Mouse (Mus musculus) lung, adult 2 months (tissue): Measurements from ENCODE around the gene Snx25. TPM values are rescaled to one million over a fixed set of nuclear protein-coding genes. Genes with fewer than 3 reads are reported as not detected.
"Not testable (repeated sequence)": the region's sequence is repeated elsewhere in the genome, so short reads cannot be mapped to it uniquely, and the experiment has no call there.

Experiments
- DNase-seq: peaks from one replicate; pipeline ENCODE4 v3.0.0; 2022
- H3K4me1 ChIP-seq: fragments of 200-500 bp; 2 replicates; pipeline ENCODE4 v1.6.1; 2011; ENCODE audit warnings: low read length; ENCODE audit not compliant: control insufficient read depth, insufficient read depth
- H3K4me3 ChIP-seq: fragments of 200-500 bp; replicated peaks from 2 replicates; pipeline ENCODE3; 2011; ENCODE audit warnings: low read depth, mild to moderate bottlenecking, control low read depth, low read length; ENCODE audit errors: extremely low read depth
- CTCF ChIP-seq: fragments of 200-500 bp; IDR thresholded peaks from 2 replicates; pipeline ENCODE4 v1.5.1; 2011; ENCODE audit warnings: mild to moderate bottlenecking, low read length, control low read depth; ENCODE audit not compliant: insufficient read depth
- POLR2A ChIP-seq: fragments of 200-500 bp; IDR thresholded peaks from 2 replicates; pipeline ENCODE4 v1.6.1; 2011; ENCODE audit warnings: low read depth, mild to moderate bottlenecking, control low read depth, low read length, borderline replicate concordance; ENCODE audit errors: extremely low read depth
- WGBS: fragments of 180-500 bp; shearing (Covaris S2); methylation state at CpG from one replicate; pipeline ENCODE4 v1.1.7; 2018; 5-methylcytosine and 5-hydroxymethylcytosine counted together
- polyA plus RNA-seq: library from polyadenylated mRNA; depleted of rRNA; stranded (reverse); fragments of >200 nt; gene quantifications from 2 replicates; pipeline ENCODE4 v1.2.3, GENCODE M21; 2012

Snx25 gene
- polyA plus RNA-seq, 1 experiment, result 23.7 TPM

DNA sequence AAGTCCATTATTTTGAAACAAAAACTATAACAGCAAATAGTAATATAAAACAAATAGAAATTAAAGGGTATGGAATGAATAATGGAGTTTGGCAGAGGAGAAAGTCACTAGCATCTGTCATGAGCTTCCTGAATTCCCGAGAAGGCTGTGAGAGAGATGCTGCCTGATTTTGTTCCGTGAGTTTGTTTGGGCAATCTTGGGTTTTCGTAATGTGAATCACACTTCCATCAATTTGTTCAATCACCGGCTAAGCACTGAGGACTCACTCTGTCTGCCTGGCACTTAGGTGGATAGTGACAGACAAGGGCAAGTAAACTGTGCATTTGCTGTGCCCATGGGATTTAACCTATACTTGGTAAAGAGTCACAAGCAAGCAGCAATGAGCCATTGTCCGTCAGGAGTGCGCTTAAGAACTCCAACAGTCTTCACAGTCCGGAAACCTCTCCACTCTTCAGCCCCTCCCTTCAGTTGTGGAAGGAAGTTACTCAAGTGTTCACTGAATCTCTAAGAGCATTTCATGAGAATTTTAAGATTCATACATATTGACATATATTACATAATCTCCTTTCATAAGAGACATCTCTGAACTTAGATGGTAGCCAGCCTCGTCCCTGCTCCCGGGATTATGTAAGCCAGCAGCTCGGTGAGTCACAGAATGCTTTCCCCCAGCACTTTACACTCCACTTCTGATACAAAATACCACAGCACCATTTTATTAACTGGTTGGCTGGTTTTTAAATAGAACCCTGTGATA, 13.9 kb downstream of the Snx25 start:
- peaks cover 3% of the 10 kb centered on the region; the same call in 1 of the 2 replicates for H3K4me1 ChIP-seq
- WGBS, result 42% methylated on average over 10 of the region's 10 CpGs
- DNase-seq, result no peak
- TF ChIP-seq POLR2A, result no peak
- no peak for TF ChIP-seq CTCF
- no peak overlapping the region for H3K4me3 ChIP-seq

- no peak for DNase-seq
- H3K4me1 ChIP-seq, result peaks cover 3% of the 10 kb centered on the region; the same call in 1 of the 2 replicates
- WGBS, result 77% methylated on average over 1 of the region's 1 CpGs
- no peak overlapping the region for H3K4me3 ChIP-seq
- TF ChIP-seq POLR2A (no peak), CTCF (no peak)
Measured at GRCm38 (mm10) chr8:46137336-46137735, 14.6 kb downstream of the Snx25 start.

- not testable (repeated sequence) for DNase-seq, H3K4me1 ChIP-seq, H3K4me3 ChIP-seq
- 79% methylated on average over 2 of the region's 2 CpGs for WGBS
Measured at GRCm38 (mm10) chr8:46135546-46135945, 16.4 kb downstream of the Snx25 start.

- Histone ChIP-seq H3K4me1 (peaks cover 7% of the 10 kb centered on the region), H3K4me3 (no peak overlapping the region)
- DNase-seq, result no peak
- WGBS, result 45% methylated on average over 2 of the region's 2 CpGs
- TF ChIP-seq POLR2A (no peak), CTCF (no peak)
Measured at GRCm38 (mm10) chr8:46130426-46130825, 21.5 kb downstream of the Snx25 start.

DNA sequence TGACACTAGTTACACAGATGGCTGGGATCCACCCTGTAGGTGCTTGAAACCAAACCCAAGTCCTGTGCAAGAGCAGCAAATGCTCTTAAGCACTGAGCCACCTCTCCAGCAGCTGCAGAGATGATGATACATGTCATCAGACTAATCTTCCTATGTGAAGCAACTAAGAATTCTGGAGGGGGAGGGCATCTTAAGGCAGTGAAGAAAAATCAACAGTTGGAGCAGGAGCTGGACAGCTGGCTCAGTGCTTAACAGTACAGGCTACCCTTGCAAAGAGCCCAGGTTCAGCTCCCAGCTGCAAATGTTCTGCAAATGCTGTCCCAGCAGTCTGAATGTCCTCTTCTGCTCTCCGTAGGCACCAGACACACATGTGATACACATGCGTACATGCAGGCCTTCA, 29.5 kb downstream of the Snx25 start:
- 88% methylated on average over 2 of the region's 2 CpGs for WGBS
- no peaks in the 10 kb centered on the region; the same call in 1 of the 2 replicates for H3K4me1 ChIP-seq
- no peak overlapping the region for H3K4me3 ChIP-seq
- no peak for DNase-seq
- no peak for TF ChIP-seq CTCF
- no peak for TF ChIP-seq POLR2A

GRCm38 (mm10) chr8:46119176-46119575, 32.8 kb downstream of the Snx25 start:
- H3K4me3 ChIP-seq, result no peak overlapping the region
- 91% methylated on average over 3 of the region's 3 CpGs for WGBS
- TF ChIP-seq CTCF (no peak), POLR2A (no peak)
- no peak for DNase-seq
- no peaks in the 10 kb centered on the region; the same call in 1 of the 2 replicates for H3K4me1 ChIP-seq

GRCm38 (mm10) chr8:46117172-46117571, 34.8 kb downstream of the Snx25 start:
- WGBS, result 52% methylated on average over 3 of the region's 3 CpGs
- no peak for DNase-seq
- peaks cover 4% of the 10 kb centered on the region; the same call in 1 of the 2 replicates for H3K4me1 ChIP-seq
- H3K4me3 ChIP-seq, result no peak overlapping the region
- no peak for TF ChIP-seq CTCF
- no peak for TF ChIP-seq POLR2A

DNA sequence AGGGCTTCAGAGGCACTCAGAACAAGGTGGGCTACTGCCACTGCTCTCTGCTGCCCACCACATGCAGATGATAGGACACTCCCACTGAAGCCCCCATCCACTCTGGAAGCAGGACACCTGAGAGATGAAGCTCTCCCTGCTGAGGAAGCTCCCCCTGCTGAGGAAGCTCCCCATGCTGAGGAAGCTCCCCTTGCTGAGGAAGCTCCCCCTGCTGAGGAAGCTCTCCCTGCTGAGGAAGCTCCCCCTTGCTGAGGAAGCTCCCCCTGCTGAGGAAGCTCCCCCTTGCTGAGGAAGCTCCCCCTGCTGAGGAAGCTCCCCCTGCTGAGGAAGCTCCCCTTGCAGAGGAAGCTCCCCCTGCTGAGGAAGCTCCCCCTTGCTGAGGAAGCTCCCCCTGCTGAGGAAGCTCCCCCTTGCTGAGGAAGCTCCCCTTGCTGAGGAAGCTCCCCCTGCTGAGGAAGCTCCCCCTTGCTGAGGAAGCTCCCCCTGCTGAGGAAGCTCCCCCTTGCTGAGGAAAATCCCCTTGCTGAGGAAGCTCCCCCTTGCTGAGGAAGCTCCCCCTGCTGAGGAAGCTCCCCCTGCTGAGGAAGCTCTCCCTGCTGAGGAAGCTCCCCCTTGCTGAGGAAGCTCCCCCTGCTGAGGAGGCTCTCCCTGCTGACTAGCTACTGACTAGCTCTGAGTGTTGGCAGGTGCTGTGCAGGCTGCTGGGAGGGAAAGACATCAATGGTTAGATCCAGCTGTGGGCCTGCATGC, 38.4 kb downstream of the Snx25 start:
- H3K4me1 ChIP-seq, H3K4me3 ChIP-seq, DNase-seq: not testable (repeated sequence)

- no peak overlapping the region for H3K4me3 ChIP-seq
- no peak for DNase-seq
- TF ChIP-seq CTCF (no peak), POLR2A (no peak)
- H3K4me1 ChIP-seq, result no peaks in the 10 kb centered on the region
Measured at GRCm38 (mm10) chr8:46107690-46108089, 44.3 kb downstream of the Snx25 start.

GRCm38 (mm10) chr8:46103434-46103833, 48.5 kb downstream of the Snx25 start:
- H3K4me1 ChIP-seq, result no peaks in the 10 kb centered on the region
- H3K4me3 ChIP-seq, result no peak overlapping the region
- no peak for DNase-seq
- no peak for TF ChIP-seq CTCF
- no peak for TF ChIP-seq POLR2A
- 93% methylated on average over 11 of the region's 11 CpGs for WGBS
